Mouse (Mus musculus): ENCODE results near the gene Slc25a44. TPM values are rescaled to one million over a fixed set of nuclear protein-coding genes. Genes with fewer than 3 reads are reported as not detected.

Gene Slc25a44
- polyA plus RNA-seq, 1 experiment from 2014 or later = 18.3 TPM

DNA sequence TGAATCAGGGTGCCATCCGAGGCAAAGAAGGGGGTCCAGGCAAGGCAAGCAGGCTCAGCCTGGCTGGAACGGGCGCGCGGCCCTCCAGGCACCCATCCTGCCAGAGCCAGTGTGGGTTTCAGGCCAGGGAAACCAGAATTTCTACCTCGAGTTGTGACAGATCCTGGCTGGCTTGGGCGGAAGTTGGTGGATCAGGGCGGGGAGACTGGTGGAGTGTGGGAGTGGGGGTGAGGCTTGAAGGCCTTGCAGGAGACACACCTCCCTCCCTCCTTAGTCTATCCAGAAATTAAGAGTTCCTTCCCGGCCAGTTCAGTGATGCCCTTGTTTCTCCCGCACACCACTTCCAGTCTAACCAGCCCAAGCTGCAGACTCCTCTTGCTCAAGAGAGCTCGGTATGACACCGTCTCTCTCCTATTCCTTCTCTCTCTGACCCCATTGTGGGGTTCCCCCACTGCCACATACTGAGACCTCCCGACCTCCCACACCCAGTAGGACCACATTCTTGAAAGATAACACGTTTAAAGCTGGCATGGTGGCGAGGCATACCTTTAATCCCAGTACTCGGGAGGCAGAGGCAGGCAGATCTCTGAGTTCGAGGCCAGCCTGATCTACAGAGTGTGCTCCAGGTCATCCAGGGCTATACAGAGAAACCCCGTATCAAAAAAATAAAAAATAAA is 30.8 kb upstream of the Slc25a44 start:
- Histone ChIP-seq H3K27me3 (ENCODE audit: insufficient read depth, low read length) (no peaks in the 10 kb centered on the region; the same call in 1 of the 2 replicates), H3K9ac (no peak overlapping the region), H3K27ac (ENCODE audit: low read depth) (no peak overlapping the region), H3K4me2 (no peak overlapping the region), H3K4me3 (ENCODE audit: low read depth, low read length) (no peak overlapping the region), H3K4me1 (ENCODE audit: insufficient read depth) (no peaks in the 10 kb centered on the region), H3K9me3 (ENCODE audit: low read depth, low read length) (no peaks in the 10 kb centered on the region), H3K36me3 (ENCODE audit: insufficient read depth) (no peaks in the 10 kb centered on the region)
- 72% methylated on average over 18 of the region's 18 CpGs for WGBS
- no peak for TF ChIP-seq CTCF (IDR thresholded peaks at IDR 0.05; ENCODE audit: low read depth)
- DNase-seq = no peak
- ATAC-seq (ENCODE audit: insufficient read depth) = no peak

DNA sequence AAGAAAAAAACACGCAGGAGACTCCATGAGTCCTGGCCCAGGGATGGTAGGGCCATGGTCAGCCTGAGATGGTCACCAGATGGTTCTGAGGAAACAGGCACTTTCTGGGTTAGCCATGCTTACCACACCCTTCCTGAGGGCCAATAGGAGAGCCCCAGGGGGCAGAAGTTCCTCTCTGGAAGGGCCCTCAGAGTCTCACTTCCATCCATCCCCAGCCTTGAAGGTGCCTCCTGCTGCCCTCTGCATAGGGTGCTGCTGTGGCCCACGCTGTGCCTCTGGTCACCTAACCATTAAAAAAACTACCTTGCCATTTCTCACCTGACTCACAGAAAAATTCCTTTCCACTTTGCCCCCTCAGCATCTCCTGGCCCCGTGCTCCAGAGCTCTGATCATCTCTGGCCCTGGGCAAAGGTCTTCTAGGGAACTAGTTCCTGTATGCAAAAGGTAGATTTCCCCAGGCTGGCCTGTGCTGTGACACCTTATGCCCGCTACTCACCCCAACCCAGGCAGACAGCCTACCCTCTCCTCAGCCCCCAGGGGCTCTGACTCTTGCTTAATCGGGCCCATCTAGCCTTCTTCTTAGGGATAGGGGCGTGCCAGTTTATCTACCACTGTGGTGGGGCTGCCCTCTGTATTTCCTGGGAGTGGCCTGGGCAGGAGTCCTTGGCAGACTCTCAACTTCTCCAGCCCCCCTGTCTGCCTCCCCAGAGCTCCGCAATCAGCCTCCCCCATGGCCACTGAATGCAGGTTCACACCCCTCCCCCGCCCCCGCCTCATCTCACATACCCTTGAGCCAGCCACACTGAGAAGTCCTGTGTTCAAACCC is 30.0 kb upstream of the Slc25a44 start:
- TF ChIP-seq CTCF (IDR thresholded peaks at IDR 0.05; ENCODE audit: low read depth) = no peak
- no peak overlapping the region for H3K27ac ChIP-seq (ENCODE audit: low read depth)
- H3K4me1 ChIP-seq (ENCODE audit: insufficient read depth) = no peaks in the 10 kb centered on the region; the same call in 1 of the 2 replicates
- no peak overlapping the region for H3K4me2 ChIP-seq
- WGBS = 42% methylated on average over 9 of the region's 9 CpGs
- DNase-seq (no peak), ATAC-seq (ENCODE audit: insufficient read depth) (0 out of 2 replicates have a peak, but pooled peaks have one; percentile 30)
- no peaks in the 10 kb centered on the region for H3K9me3 ChIP-seq (ENCODE audit: low read depth, low read length)
- H3K27me3 ChIP-seq (ENCODE audit: insufficient read depth, low read length) = no peaks in the 10 kb centered on the region; the same call in 1 of the 2 replicates
- no peak overlapping the region for H3K4me3 ChIP-seq (ENCODE audit: low read depth, low read length)
- H3K36me3 ChIP-seq (ENCODE audit: insufficient read depth) = no peaks in the 10 kb centered on the region
- 0 out of 2 replicates have a peak overlapping the region, but pooled peaks have one; percentile 3 for H3K9ac ChIP-seq

DNA sequence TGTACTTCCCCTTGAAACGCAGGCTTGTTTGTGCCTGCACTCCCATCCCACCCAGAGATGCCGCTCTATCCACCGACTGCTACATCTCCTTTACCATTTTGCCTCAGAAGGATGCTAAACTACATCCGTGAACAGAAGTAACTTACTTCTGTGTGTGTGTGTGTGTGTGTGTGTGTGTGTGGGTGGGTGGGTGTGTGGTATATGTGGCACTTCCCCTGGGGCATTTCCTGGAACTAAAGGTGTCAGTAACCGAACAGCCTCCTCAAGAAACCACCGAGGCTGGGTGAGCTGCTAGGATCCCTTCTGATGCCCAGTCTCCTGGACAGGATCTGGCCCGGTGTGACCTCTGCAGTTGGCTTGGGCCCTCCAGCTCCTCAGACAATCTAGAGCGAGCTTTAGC is 29.0 kb upstream of the Slc25a44 start:
- no peak overlapping the region for H3K4me2 ChIP-seq
- no peak for TF ChIP-seq CTCF (IDR thresholded peaks at IDR 0.05; ENCODE audit: low read depth)
- WGBS = 70% methylated on average over 8 of the region's 8 CpGs
- H3K27ac ChIP-seq (ENCODE audit: low read depth) = no peak overlapping the region
- H3K9me3 ChIP-seq (ENCODE audit: low read depth, low read length) = no peaks in the 10 kb centered on the region
- no peaks in the 10 kb centered on the region for H3K36me3 ChIP-seq (ENCODE audit: insufficient read depth)
- H3K4me1 ChIP-seq (ENCODE audit: insufficient read depth) = peaks cover 6% of the 10 kb centered on the region; the same call in 1 of the 2 replicates
- H3K9ac ChIP-seq = no peak overlapping the region
- no peak overlapping the region for H3K4me3 ChIP-seq (ENCODE audit: low read depth, low read length)
- no peak for DNase-seq
- ATAC-seq (ENCODE audit: insufficient read depth) = no peak
- H3K27me3 ChIP-seq (ENCODE audit: insufficient read depth, low read length) = no peaks in the 10 kb centered on the region; the same call in 1 of the 2 replicates

DNA sequence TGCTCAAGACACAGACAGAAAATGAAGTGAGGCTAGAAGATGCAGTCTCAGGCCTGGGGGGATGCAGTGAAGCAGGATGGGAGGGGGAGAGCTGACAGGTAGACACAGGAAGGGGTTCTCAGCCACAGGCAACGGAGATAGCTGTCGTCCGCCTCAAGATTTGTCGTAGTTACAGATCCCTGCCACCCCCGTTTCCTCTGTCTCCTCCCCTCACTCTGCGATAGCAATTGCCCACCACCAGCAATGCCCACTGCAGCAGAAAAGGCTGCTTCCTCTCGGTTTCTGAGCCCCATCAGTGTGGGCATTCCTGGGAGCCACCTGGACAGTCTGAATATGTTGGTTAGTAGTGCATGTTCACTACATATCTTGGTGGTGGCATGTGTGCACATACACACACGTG is 28.4 kb upstream of the Slc25a44 start:
- no peaks in the 10 kb centered on the region for H3K9me3 ChIP-seq (ENCODE audit: low read depth, low read length)
- H3K4me3 ChIP-seq (ENCODE audit: low read depth, low read length) = no peak overlapping the region
- H3K4me2 ChIP-seq = no peak overlapping the region
- TF ChIP-seq CTCF (IDR thresholded peaks at IDR 0.05; ENCODE audit: low read depth) = no peak
- DNase-seq (no peak), ATAC-seq (ENCODE audit: insufficient read depth) (no peak)
- H3K36me3 ChIP-seq (ENCODE audit: insufficient read depth) = no peaks in the 10 kb centered on the region
- peaks cover 7% of the 10 kb centered on the region; the same call in 1 of the 2 replicates for H3K4me1 ChIP-seq (ENCODE audit: insufficient read depth)
- H3K9ac ChIP-seq = no peak overlapping the region
- H3K27ac ChIP-seq (ENCODE audit: low read depth) = no peak overlapping the region
- 47% methylated on average over 8 of the region's 8 CpGs for WGBS
- no peaks in the 10 kb centered on the region for H3K27me3 ChIP-seq (ENCODE audit: insufficient read depth, low read length)

GRCm38 (mm10) chr3:88452716-88453115 is 27.8 kb upstream of the Slc25a44 start:
- no peaks in the 10 kb centered on the region for H3K27me3 ChIP-seq (ENCODE audit: insufficient read depth, low read length)
- H3K4me1 ChIP-seq (ENCODE audit: insufficient read depth) = peaks cover 7% of the 10 kb centered on the region; the same call in 1 of the 2 replicates
- no peaks in the 10 kb centered on the region for H3K9me3 ChIP-seq (ENCODE audit: low read depth, low read length)
- no peak for ATAC-seq (ENCODE audit: insufficient read depth)
- H3K4me2 ChIP-seq = no peak overlapping the region
- no peak for DNase-seq
- H3K4me3 ChIP-seq (ENCODE audit: low read depth, low read length) = no peak overlapping the region
- 69% methylated on average over 6 of the region's 6 CpGs for WGBS
- H3K36me3 ChIP-seq (ENCODE audit: insufficient read depth) = no peaks in the 10 kb centered on the region
- no peak for TF ChIP-seq CTCF (IDR thresholded peaks at IDR 0.05; ENCODE audit: low read depth)
- H3K27ac ChIP-seq (ENCODE audit: low read depth) = no peak overlapping the region
- H3K9ac ChIP-seq = no peak overlapping the region

DNA sequence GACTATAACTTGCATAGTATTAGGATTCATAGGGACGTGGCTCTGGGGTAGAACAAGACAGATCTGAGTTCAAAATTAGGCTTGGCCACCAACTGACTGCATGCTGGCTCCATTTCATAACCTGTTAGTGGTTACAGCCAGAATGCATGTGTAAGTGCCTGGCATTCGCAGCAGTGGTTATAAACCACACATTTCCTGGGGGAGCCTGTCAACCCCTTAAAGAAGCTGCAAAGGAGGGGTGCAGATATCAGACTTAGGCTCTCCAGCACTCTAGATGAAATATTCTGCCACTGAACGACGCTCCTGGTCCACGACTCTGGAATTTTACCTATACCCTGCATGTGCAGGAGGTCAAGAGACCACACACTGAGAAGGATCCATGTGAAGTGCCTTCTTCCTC is 27.3 kb upstream of the Slc25a44 start:
- no peak overlapping the region for H3K4me2 ChIP-seq
- H3K9ac ChIP-seq = no peak overlapping the region
- H3K27me3 ChIP-seq (ENCODE audit: insufficient read depth, low read length) = no peaks in the 10 kb centered on the region
- no peak overlapping the region for H3K27ac ChIP-seq (ENCODE audit: low read depth)
- no peak for ATAC-seq (ENCODE audit: insufficient read depth)
- no peak overlapping the region for H3K4me3 ChIP-seq (ENCODE audit: low read depth, low read length)
- WGBS = 59% methylated on average over 5 of the region's 5 CpGs
- peaks cover 7% of the 10 kb centered on the region; the same call in 1 of the 2 replicates for H3K4me1 ChIP-seq (ENCODE audit: insufficient read depth)
- H3K36me3 ChIP-seq (ENCODE audit: insufficient read depth) = no peaks in the 10 kb centered on the region
- H3K9me3 ChIP-seq (ENCODE audit: low read depth, low read length) = no peaks in the 10 kb centered on the region
- TF ChIP-seq CTCF (IDR thresholded peaks at IDR 0.05; ENCODE audit: low read depth) = no peak
- no peak for DNase-seq
